Mouse (Mus musculus) urinary bladder, postnatal 36 days (tissue): ENCODE results near the gene Galk2.

Experiments
- DNase-seq, 2 experiments: peaks; one replicate each; pipeline ENCODE4 v3.0.0; 2022; ENCODE audit warnings: low spot score in 2 of 2, mixed read lengths in 1 of 2

Gene Galk2

GRCm38 (mm10) chr2:125943301-125943700, 84.4 kb downstream of the Galk2 start:
- no peak for DNase-seq

GRCm38 (mm10) chr2:125948195-125948594, 89.3 kb downstream of the Galk2 start:
- DNase-seq, result no peak

GRCm38 (mm10) chr2:125968811-125969210, 109.9 kb downstream of the Galk2 start:
- DNase-seq, result no peak

GRCm38 (mm10) chr2:125973207-125973606, 114.3 kb downstream of the Galk2 start:
- no peak for DNase-seq

- no peak for DNase-seq
These were observed 116.3 kb downstream of the Galk2 start for GRCm38 (mm10) chr2:125975206-125975605.

- DNase-seq, result peak in 1 of 2 experiments; percentile 7
These were observed 117.0 kb downstream of the Galk2 start for GRCm38 (mm10) chr2:125975808-125976345.

GRCm38 (mm10) chr2:126002291-126002690, 143.4 kb downstream of the Galk2 start:
- DNase-seq, result no peak

- peak; percentile 48 to 58 for DNase-seq
These were observed 147.2 kb downstream of the Galk2 start for GRCm38 (mm10) chr2:126006088-126006487.

- no peak for DNase-seq
These were observed 147.8 kb downstream of the Galk2 start for GRCm38 (mm10) chr2:126006742-126007141.

- no peak for DNase-seq
These were observed 156.2 kb downstream of the Galk2 start for GRCm38 (mm10) chr2:126014989-126015710.

- DNase-seq, result no peak
These were observed 157.0 kb downstream of the Galk2 start for GRCm38 (mm10) chr2:126015763-126016473.

GRCm38 (mm10) chr2:126031186-126031900, 172.4 kb downstream of the Galk2 start:
- DNase-seq, result no peak

GRCm38 (mm10) chr2:126033114-126033972, 174.4 kb downstream of the Galk2 start:
- DNase-seq, result no peak
